Mouse (Mus musculus) gonadal fat pad, adult 2 months (tissue): Measurements from ENCODE around the gene Cldn6. TPM values are rescaled to one million over a fixed set of nuclear protein-coding genes. Genes with fewer than 3 reads are reported as not detected.

Experiments
- DNase-seq: peaks from one replicate; pipeline ENCODE4 v3.0.0-alpha.2; 2012; ENCODE audit warnings: low read depth
- polyA plus RNA-seq: library from polyadenylated mRNA; depleted of rRNA; stranded (reverse); fragments of >200 nt; gene quantifications from 2 replicates; pipeline ENCODE4 v1.2.3, GENCODE M21; 2012

Gene Cldn6
- polyA plus RNA-seq, 1 experiment = 1.9 TPM

DNA sequence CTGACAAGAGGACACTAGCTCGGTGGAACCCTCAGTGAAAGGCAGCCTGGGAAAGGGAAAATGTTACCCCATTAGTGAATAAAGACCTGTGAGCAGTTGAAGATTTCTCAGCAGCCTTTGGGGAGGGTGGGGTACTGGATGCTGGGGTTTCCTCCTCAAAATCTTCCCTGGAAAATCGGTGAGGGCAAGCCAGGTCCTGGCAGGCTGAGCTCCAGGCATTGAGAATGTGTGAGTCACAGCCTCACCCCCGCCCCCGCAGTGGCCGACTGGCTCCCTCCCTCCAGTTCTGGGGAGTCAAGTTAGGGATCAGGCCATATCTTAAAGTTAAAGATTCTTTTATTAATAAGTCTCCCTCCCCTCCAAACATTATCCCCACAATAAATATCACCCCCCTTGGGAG lies 3.9 kb upstream of the Cldn6 start:
- no peak for DNase-seq

DNA sequence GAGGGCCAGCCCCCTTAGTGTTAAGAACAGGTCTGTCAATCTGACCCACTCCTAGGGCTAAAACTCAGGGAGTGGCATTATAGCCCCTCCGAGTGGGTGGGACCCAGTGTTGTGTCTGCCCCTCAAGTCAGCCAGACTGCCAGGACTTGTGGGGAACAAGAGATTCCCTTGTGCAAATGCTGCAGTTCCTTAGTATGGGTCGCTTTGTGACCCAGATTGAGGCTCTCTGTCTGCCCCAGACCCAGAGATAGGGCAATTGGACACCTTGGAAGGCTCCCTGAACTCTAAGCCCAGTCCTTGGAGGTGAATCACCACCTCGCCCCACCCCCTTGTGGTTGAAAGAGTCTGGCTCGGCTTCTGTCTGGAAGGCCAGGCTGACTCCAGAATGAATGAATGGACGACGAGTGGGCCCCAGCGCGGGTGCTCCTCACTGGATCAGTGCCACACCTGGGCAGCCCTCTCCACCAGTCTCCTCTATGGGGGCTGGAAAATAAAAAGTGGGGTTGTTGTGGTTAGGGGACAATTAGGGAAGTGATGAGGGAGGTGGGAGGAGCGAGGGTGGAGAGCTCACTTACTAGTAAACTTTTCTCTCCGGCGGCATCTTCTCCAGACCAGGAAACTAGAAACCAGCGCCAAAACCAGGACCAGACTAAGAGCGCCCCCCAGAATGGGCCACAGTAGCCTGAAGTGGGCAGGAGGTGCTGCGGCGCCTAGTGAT lies 3.3 kb upstream of the Cldn6 start:
- no peak for DNase-seq

DNA sequence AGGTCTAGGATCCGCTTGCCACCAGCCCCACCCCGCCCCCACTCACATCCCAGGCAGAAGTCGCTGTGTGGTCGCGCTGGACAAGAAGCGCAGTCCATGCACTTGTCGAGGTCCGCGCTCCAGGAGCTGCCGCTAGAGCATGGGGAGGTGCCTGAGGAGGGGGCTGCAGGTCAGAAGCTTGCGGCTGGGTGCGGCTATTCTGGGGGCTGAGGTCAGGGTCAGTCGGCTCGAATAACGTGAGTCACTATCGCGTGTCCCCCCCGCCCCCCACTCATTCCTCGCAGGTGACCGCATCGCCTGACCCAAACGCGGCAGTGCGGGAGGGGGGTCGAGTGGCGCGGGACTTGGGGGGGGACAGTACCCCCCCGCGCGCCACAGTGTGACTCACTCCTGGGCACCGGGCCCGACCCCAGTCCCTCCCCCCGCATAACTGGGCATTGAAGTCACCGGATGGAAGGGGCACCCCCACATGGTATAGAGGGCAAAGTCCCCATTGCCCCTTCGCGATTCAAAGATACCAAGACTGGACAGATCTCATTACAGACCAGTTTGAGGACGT lies 2.5 kb upstream of the Cldn6 start:
- no peak for DNase-seq

DNA sequence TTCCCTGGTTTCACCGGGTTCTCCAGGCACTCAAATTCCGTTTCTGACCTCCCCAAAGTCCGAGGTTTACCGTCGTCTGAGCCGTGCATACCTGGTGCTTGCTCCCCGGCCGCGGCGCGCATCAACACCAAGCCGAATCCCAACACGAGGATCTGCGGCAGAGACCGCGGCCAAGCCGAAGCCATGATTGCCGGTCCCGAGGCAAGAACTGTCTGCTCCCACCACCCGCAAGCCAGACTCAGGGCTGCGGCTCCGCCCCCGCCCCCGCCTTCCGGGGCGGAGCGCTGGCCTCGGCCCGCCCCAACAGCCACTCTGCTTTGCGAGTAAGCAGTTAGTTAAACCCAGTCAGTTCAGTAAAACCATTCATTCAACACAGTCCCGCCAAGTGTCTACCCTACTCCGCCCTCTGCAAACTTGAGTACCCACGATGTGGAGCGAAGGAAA lies 1.8 kb upstream of the Cldn6 start, which contains the start of gene Tnfrsf12a:
Tnfrsf12a (minus strand) TSS at position 233 of the 444 bp plus-strand sequence.
- DNase-seq = no peak

DNA sequence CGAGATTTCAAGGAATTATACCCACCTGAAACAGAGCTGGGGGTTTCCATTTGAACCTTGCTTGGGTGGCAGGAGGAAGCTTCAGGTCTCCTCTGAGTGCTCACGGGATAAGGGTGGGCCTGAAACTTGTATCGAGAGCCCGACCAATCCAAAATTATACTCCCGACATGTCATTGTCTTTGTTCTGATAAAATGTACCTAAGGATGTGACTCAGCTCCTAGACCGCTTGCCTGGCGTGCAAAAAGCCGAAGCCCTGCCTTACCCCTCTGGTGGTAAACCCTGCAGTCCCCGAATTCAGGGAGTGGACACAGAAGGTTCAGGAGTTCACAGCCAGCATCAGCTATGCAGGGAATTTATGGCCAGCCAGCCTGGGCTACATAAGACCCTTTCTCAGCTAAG lies 1.3 kb downstream of the Cldn6 start:
- no peak for DNase-seq

DNA sequence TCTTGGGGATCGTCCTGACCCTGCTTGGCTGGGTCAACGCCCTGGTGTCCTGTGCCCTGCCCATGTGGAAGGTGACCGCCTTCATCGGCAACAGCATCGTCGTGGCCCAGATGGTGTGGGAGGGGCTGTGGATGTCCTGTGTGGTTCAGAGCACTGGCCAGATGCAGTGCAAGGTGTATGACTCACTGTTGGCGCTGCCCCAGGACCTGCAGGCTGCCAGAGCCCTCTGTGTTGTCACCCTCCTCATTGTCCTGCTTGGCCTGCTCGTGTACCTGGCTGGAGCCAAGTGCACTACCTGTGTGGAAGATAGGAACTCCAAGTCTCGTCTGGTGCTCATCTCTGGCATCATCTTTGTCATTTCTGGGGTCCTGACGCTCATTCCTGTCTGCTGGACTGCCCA lies 2.0 kb downstream of the Cldn6 start:
- DNase-seq = no peak

DNA sequence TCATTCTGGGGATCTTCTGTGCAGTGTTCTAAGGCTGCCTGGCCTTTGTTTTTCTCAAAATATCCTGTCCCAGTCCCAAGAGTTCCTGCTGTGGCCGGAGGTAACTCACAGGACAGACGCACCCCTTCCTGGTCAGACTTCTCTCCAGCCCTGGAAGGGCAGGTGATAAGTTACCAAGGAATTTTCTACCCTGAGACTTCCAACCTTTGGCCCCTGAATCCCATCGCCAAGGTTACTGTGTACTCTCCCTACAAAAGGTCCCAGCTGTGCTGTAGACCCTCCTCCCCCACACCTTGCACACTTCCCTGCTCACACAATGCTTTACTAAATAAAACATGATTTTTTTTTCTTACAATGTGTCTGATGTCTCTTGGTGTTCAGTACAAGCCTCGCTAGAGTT lies 3.0 kb downstream of the Cldn6 start:
- no peak for DNase-seq

DNA sequence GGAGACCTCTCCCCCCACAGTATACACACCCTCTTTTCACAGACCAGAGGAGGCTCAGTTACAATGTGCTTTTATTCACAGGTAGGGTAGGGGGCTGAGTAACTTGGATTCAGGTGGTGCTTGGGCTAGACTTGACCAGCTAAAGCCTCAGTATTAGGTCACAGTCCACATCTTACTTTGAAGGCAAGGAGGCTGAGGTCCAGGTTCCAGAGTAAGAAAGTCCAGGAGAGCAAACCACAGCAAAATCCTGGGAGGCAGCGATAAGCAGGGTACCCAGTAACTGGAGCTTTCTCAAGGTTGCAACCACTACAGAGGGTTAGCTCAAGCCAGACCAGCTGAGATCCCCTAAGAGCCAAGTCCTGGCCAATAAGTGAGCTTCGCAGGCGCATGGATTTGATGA lies 3.5 kb downstream of the Cldn6 start:
- DNase-seq = no peak

DNA sequence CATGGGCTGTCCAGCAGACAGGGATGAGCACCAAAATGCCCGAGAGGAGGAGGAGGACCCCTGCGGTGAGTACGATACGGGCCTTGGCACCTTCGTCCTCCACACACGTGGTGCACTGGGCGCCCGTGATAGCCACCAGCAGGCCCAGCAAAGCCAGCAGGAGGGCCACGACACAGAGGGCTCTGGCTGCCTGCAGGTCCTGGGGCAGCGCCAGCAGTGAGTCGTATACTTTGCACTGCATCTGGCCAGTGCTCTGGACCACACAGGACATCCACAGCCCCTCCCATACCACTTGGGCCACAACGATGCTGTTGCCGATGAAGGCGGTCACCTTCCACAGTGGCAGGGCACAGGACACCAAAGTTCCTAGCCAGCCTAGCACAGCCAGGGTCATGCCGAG lies 4.2 kb downstream of the Cldn6 start:
- DNase-seq = no peak

DNA sequence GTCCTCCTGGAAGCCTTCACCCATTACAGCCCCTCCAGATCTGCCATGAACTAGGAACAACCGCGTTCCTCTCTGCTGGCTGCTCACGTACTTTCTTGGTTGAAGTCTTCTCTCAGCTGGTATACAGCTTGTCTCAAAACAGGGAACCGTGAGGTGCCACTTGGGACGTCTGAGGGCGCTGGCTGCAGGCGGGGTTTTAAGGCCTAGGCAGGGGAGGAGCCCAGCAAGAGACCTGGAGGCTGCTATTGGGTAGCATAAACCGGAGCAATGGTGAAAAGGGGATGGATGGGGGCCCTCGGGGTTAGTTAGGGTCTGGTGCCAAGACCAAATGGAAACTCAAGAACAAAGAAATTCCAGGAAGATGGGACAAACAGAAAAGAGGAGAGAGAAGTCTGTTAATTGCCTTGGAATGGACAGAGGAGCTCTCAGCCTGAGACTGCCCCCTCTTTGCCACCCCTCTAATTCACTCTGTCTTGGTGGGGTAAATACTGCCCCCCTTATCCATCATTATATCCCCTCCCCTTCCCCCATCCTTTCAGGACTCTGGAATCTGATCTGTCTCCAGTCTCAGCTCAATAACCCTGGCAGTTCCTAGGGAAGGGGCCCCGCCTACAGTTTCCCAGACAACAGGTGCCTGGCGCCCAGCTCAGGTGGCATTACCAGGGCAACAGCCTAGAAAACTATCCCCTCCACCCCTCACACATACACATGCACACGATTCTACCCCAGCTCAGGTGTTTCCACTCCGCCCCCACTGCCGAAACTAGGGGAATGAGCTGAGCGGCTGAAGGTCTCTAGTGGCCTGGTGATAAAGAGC lies 5.0 kb downstream of the Cldn6 start, which contains the start of gene Cldn9:
Cldn9 (minus strand) TSS at position 171 of the 817 bp plus-strand sequence.
- DNase-seq = no peak

DNA sequence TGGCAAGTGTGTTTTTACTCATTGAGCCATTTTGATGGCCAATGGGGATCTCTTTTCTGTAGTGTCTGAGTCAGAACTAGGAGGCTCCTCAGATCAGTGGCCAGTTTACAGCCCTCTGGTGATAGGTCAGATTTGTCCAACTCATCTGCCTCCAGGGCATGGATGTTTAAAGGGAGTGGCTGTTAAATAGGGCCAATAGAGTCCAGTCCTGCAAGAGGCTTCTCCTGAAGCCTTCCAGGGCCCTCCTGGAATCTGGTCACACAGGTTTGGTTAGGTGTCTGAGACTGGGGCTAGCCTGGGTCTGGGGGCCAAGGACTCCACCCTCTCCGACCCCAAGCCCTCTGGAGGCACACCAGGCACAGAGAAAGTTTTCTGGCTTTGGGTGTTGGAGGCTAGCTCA lies 15.4 kb downstream of the Cldn6 start:
- no peak for DNase-seq

DNA sequence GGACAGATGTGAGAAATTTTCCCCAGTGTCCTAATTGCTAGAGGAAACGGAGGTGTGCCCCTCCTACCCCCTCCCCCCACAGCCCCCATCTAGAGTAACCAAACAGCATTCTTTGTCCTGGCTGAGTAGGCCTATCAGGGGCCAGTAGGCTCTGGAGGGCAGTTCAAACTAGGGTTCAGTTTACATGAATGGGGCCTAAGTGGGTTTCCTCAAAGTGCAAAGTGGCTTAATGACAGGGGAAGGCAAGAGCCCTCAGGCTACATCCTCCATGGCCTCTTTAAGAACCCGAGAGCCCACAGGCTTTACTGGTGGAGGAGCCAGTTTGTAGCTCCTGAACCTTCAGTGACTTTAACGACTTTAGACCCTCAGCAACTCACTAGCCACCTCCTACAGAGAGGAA lies 16.8 kb downstream of the Cldn6 start:
- no peak for DNase-seq

DNA sequence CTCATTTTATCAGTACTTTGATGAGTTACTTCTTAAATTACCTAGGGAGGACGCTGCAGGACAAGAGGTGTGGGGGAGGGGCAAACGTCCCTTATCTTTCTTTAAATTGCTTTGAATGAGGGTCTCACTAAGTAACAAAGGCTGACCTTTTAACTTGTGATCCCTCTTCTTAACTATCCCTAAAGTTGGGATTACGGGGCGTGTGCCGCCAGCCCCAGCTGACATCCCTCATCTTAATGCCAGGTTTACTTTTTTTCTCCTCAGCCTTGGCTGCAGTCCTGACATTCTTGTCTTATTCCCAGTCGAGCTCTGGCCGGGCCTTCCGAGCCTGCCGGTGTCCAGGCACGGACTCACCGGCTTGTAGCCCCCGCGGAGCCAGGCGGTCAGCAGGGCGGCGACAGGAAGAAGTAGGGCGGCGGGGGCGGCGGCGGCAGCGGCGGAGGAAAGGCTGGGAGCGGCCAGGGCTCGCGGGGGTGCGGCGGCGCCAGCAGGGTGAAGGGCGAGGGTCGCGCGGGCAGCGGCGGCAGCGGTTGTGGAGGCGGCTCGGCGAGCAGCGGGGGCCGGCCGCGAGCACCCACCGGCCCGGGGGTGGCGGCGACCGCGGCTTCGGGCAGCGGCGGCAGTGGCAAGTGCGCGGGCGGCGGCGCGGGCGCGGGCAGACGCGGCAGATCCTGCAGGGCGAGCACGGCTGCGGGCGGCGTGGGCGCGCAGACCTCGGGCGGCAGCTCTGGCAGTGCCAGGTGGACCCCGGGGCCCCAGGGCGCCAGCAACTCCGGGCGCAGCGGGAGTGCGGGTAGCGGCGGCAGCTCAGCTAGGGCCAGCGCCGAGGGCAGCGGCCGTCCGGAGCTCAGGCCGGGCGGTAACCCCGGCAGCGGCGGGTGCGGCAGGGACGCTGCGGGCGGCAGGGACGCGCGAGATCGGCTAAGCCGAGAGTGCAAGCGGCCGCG lies 20.4 kb downstream of the Cldn6 start:
- no peak for DNase-seq

DNA sequence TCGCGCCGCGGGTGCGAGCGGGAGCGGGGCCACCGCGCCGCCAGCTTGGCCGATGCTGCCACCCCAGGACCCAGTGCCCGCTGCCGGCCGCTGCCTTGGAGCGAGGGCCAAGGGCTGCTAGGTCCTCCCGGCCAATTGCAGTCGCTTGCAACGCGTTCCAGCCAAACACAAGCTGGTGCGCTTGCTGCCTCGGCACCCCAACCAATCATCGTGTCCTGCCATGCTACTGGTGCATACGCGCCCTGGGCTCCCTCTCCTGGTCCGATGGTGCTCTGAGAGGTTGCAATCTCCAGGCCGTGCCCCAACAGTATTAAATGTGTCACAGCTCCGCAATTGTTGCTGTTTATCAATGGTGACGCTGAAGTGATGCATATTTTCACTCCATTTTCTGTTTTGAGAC lies 21.0 kb downstream of the Cldn6 start:
- no peak for DNase-seq

DNA sequence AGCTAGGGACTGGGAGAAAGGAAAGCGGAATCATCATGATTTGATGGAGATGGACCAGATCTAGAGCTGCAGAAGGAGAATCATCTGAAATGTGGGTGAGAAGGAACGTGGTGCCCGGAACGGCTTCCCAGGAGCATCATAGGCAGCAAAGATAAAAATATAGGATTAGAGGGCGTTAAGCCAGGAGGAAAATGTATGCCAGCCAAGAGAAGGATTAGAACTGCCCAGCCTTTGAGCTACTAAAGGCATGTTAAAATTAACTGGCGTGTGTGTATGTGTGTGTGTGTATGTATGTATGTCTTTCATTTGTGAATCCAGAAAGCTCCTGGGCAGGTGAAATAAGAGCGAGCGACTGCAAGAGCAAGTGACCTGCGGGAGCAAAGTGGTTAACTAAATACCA lies 24.3 kb downstream of the Cldn6 start:
- no peak for DNase-seq

DNA sequence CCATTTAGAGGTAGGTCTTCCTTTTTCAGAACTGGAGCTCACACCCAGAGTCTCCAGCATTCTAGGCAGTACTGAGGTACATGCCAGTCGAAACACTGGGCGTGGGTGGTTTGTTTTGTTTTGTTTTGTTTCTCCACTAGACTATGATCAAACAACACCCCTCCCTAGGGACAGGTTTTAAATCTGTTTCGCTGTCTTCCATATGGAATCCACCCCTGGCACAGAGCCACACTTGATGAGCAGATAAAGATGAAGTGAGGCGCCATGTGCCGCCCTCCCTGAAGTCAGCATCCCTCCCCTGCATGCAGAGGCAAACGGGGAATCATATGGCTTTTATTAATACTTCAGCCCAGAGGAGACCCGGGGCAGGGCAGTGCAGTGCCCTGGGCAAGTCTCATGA lies 25.7 kb downstream of the Cldn6 start:
- no peak for DNase-seq

DNA sequence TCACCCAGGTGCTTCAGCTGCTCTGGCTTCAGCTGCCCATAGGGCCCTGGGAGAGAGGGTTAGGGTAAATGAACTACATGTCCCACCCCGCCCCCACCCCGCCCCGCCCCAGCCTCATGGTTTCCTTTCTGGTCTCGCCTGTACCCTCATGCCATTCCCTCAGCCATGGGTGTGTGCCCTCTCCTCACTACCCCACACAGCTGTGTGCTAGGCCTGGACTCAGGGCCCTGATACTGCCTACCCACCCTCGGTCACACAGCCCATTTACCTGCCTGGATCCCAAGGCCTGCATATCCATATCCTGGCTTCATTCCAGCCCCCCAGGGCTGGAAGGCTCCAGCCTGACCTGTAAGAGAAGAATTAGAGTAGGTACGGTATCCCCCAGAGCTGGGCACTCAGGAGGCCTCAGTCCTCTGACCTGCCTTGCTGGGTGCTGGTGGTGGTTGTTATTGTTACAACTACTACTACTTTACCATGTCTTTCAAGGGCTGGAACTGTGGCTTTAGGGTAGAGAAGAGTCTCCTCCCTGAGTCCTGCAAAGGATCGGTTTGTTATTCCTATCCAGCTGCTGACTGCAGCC lies 26.6 kb downstream of the Cldn6 start:
- no peak for DNase-seq

DNA sequence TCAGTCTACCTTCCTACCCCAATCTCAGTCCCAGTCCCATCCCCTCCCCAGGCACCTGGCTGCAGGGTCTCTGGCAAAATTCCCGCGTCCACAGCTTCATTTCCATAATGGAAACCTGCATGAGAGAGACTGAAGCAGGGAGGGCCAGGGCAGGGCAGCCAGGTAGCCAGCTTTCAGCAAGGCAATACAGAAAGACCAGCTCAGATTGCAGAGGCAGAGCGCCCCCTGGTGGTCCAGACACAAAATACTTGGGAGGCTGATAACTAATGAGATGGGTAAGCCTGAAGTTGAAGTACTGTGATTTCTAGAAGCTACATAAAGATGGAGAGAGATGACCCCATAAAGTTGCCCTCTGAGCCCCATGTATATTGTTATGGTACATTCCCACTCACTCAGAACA lies 27.2 kb downstream of the Cldn6 start:
- no peak for DNase-seq

DNA sequence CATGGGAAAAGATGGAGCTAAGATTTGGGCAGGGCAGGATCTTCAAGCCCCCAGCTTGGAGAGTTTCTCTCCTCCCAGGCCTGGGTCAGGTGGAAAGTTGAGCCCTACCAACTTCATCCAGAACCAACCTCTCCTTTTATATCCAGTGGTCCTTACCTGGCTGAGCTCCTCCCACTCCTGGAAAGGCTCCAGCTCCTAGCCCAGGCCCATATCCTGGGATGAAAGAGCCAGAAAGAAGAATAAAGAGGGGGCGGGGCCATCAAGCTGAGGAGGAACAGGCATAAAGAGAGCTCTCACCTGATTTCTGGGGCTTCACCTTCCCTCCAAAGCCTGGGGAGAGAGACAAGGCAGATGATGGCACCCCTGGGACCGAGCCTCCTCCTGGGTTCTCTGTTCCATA lies 38.0 kb downstream of the Cldn6 start:
- DNase-seq = no peak

DNA sequence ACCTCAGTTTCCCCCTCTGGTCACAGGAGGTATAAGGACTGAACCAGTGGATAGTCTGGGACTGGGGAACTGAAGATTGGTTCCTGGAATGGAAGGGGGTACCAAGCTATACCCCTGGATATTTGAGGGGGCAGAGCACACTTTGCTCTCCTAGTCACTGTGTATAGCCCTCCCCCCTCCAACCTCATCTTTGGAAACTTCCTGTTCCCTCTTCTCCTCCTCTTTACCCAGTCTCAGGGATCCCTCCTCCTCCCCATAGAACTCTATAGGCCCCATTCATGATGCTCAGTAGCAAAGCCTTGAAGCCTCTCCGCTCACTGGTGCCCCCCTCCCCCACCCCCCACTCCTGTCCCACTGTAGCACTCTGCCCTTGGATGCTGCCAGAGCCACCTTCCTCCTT lies 40.4 kb downstream of the Cldn6 start:
- DNase-seq = no peak

DNA sequence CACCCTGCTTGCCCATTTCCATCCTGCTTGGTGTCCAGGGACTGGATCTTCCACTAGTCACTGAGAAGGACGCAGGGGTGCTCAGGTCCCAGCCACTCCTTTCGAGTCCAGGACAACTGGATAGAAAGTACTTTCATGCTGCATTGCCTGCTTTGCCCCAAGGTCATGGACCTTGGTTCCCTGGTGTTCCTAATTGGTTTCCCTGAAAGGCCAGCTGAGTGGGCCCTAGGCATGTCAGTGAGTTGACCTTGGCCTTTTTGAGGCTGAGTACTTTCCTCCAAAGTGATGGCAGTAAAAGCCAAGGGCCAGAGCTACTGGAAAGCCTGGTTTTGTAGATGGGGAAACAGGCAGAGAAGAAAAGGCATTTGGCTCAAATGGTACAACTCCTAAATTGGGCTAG lies 42.8 kb downstream of the Cldn6 start:
- DNase-seq = no peak
